Mouse (Mus musculus): ENCODE measurements around the gene Leng1. TPM values are rescaled to one million over a fixed set of nuclear protein-coding genes. Genes with fewer than 3 reads are reported as not detected.

Leng1 gene
- polyA plus RNA-seq, 1 experiment from 2014 or later, result 12.5 TPM

- WGBS, result under 1% methylated on average over 47 of the region's 49 CpGs
- no peaks in the 10 kb centered on the region for H3K27me3 ChIP-seq (ENCODE audit: insufficient read depth, low read length)
- peaks cover 3% of the 10 kb centered on the region; the same call in 1 of the 2 replicates for H3K4me1 ChIP-seq (ENCODE audit: insufficient read depth)
- H3K36me3 ChIP-seq (ENCODE audit: insufficient read depth), result peaks cover 39% of the 10 kb centered on the region
- ATAC-seq (ENCODE audit: insufficient read depth) (peak; percentile 62), DNase-seq (peak; percentile 42)
- H3K9ac ChIP-seq, result peak within 1 kb of the TSS; percentile 88
- peak within 1 kb of the TSS; percentile 98 for H3K27ac ChIP-seq (ENCODE audit: low read depth)
- no peaks in the 10 kb centered on the region for H3K9me3 ChIP-seq (ENCODE audit: low read depth, low read length)
- peak within 1 kb of the TSS; percentile 79 for H3K4me3 ChIP-seq (ENCODE audit: low read depth, low read length)
- peak within 1 kb of the TSS; percentile 82 for H3K4me2 ChIP-seq
- TF ChIP-seq CTCF (IDR thresholded peaks at IDR 0.05; ENCODE audit: low read depth), result peak; percentile 1; the same call in 1 of the 2 replicates
These were observed 26.8 kb upstream of the Leng1 start, which contains the start of gene Tsen34 for GRCm38 (mm10) chr7:3692382-3692986. Tsen34 (plus strand) TSS chr7:3692863.

- no peak for DNase-seq
- no peak for ATAC-seq (ENCODE audit: insufficient read depth)
- Histone ChIP-seq H3K4me3 (ENCODE audit: low read depth, low read length) (peak overlapping the region; percentile 79), H3K36me3 (ENCODE audit: insufficient read depth) (peaks cover 35% of the 10 kb centered on the region), H3K27me3 (ENCODE audit: insufficient read depth, low read length) (no peaks in the 10 kb centered on the region), H3K9ac (peak overlapping the region; percentile 88), H3K4me1 (ENCODE audit: insufficient read depth) (peaks cover 3% of the 10 kb centered on the region; the same call in 1 of the 2 replicates), H3K4me2 (peak overlapping the region; percentile 82), H3K27ac (ENCODE audit: low read depth) (peak overlapping the region; percentile 98), H3K9me3 (ENCODE audit: low read depth, low read length) (no peaks in the 10 kb centered on the region)
- TF ChIP-seq CTCF (IDR thresholded peaks at IDR 0.05; ENCODE audit: low read depth), result no peak
- 26% methylated on average over 3 of the region's 3 CpGs for WGBS
These were observed 26.3 kb upstream of the Leng1 start for GRCm38 (mm10) chr7:3691919-3692318.

GRCm38 (mm10) chr7:3685400-3686187, 20.0 kb upstream of the Leng1 start:
- ATAC-seq (ENCODE audit: insufficient read depth), result no peak
- H3K27me3 ChIP-seq (ENCODE audit: insufficient read depth, low read length), result no peaks in the 10 kb centered on the region
- no peak overlapping the region for H3K4me3 ChIP-seq (ENCODE audit: low read depth, low read length)
- no peaks in the 10 kb centered on the region for H3K9me3 ChIP-seq (ENCODE audit: low read depth, low read length)
- H3K27ac ChIP-seq (ENCODE audit: low read depth), result no peak overlapping the region
- TF ChIP-seq CTCF (IDR thresholded peaks at IDR 0.05; ENCODE audit: low read depth), result no peak
- no peaks in the 10 kb centered on the region for H3K4me1 ChIP-seq (ENCODE audit: insufficient read depth)
- WGBS, result 87% methylated on average over 31 of the region's 31 CpGs
- H3K4me2 ChIP-seq, result no peak overlapping the region
- DNase-seq, result no peak
- H3K9ac ChIP-seq, result no peak overlapping the region
- peaks cover 44% of the 10 kb centered on the region for H3K36me3 ChIP-seq (ENCODE audit: insufficient read depth)

- Histone ChIP-seq H3K27me3 (ENCODE audit: insufficient read depth, low read length) (no peaks in the 10 kb centered on the region), H3K4me2 (no peak overlapping the region), H3K9ac (no peak overlapping the region), H3K36me3 (ENCODE audit: insufficient read depth) (peaks cover 36% of the 10 kb centered on the region; the same call in 1 of the 2 replicates), H3K4me1 (ENCODE audit: insufficient read depth) (no peaks in the 10 kb centered on the region), H3K27ac (ENCODE audit: low read depth) (no peak overlapping the region), H3K4me3 (ENCODE audit: low read depth, low read length) (no peak overlapping the region), H3K9me3 (ENCODE audit: low read depth, low read length) (no peaks in the 10 kb centered on the region)
- WGBS, result 87% methylated on average over 8 of the region's 8 CpGs
- DNase-seq (no peak), ATAC-seq (ENCODE audit: insufficient read depth) (no peak)
- no peak for TF ChIP-seq CTCF (IDR thresholded peaks at IDR 0.05; ENCODE audit: low read depth)
These were observed 19.1 kb upstream of the Leng1 start for GRCm38 (mm10) chr7:3684698-3685097.

GRCm38 (mm10) chr7:3683908-3684550, 18.4 kb upstream of the Leng1 start:
- no peaks in the 10 kb centered on the region for H3K4me1 ChIP-seq (ENCODE audit: insufficient read depth)
- no peak for ATAC-seq (ENCODE audit: insufficient read depth)
- 74% methylated on average over 10 of the region's 10 CpGs for WGBS
- no peak overlapping the region for H3K9ac ChIP-seq
- no peak overlapping the region for H3K27ac ChIP-seq (ENCODE audit: low read depth)
- no peak overlapping the region for H3K4me2 ChIP-seq
- no peaks in the 10 kb centered on the region for H3K27me3 ChIP-seq (ENCODE audit: insufficient read depth, low read length)
- no peak for DNase-seq
- no peak overlapping the region for H3K4me3 ChIP-seq (ENCODE audit: low read depth, low read length)
- no peak for TF ChIP-seq CTCF (IDR thresholded peaks at IDR 0.05; ENCODE audit: low read depth)
- H3K36me3 ChIP-seq (ENCODE audit: insufficient read depth), result peaks cover 39% of the 10 kb centered on the region; the same call in 1 of the 2 replicates
- no peaks in the 10 kb centered on the region for H3K9me3 ChIP-seq (ENCODE audit: low read depth, low read length)

GRCm38 (mm10) chr7:3677342-3677741, 11.7 kb upstream of the Leng1 start, which contains the start of gene Tmc4:
Tmc4 (minus strand) TSS chr7:3677553.
- 0 out of 2 replicates have a peak, but pooled peaks cover 10% of the 10 kb centered on the region for H3K36me3 ChIP-seq (ENCODE audit: insufficient read depth)
- ATAC-seq (ENCODE audit: insufficient read depth) (peak; percentile 44), DNase-seq (peak; percentile 39)
- peak; percentile 25 for TF ChIP-seq CTCF (IDR thresholded peaks at IDR 0.05; ENCODE audit: low read depth)
- H3K9me3 ChIP-seq (ENCODE audit: low read depth, low read length), result no peaks in the 10 kb centered on the region
- H3K4me3 ChIP-seq (ENCODE audit: low read depth, low read length), result peak within 1 kb of the TSS; percentile 19
- no peaks in the 10 kb centered on the region for H3K27me3 ChIP-seq (ENCODE audit: insufficient read depth, low read length)
- H3K4me1 ChIP-seq (ENCODE audit: insufficient read depth), result no peaks in the 10 kb centered on the region
- peak within 1 kb of the TSS; percentile 36 for H3K4me2 ChIP-seq
- peak within 1 kb of the TSS; percentile 9; the same call in 1 of the 2 replicates for H3K9ac ChIP-seq
- 43% methylated on average over 9 of the region's 9 CpGs for WGBS
- H3K27ac ChIP-seq (ENCODE audit: low read depth), result no peak within 1 kb of the TSS

All from lung, embryonic 14.5 days (tissue).